Mouse (Mus musculus) CD4-positive helper T cell, adult 2 months (primary cell): ENCODE data around the gene Mdc1.

ENCODE experiments used
- DNase-seq: peaks from one replicate; pipeline ENCODE4 v3.0.0-alpha.2; 2012; ENCODE audit warnings: low read depth, missing footprints, low spot score

The Mdc1 gene

GRCm38 (mm10) chr17:35848112-35848511, 6.8 kb downstream of the Mdc1 start:
- no peak for DNase-seq

- no peak for DNase-seq
Measured at GRCm38 (mm10) chr17:35850974-35851373, 9.7 kb downstream of the Mdc1 start.

- no peak for DNase-seq
Measured at GRCm38 (mm10) chr17:35859371-35859770, 18.1 kb downstream of the Mdc1 start.

GRCm38 (mm10) chr17:35859835-35860234, 18.5 kb downstream of the Mdc1 start:
- no peak for DNase-seq

DNA sequence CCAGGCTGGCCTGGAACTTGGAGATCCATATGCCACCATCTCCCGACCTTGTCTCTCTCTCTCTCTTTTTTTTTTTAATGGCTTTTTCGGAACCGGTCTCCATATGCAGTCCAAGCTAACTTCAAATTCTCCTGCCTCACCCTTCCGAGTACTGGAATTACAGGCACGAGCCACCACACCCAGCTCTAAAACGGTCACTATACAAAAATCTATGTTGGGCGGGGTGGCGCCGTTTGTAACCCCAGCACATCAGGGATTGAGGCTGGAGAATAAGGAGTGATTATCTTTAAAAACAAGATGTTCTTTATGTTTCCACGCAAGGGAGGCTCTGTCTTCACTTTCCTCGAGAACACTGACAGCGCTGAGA, 19.5 kb downstream of the Mdc1 start:
- DNase-seq = no peak

GRCm38 (mm10) chr17:35861198-35861857, 20.0 kb downstream of the Mdc1 start, which contains the start of gene Nrm:
TSS of gene Nrm (plus strand) at chr17:35861318.
- DNase-seq = peak; percentile 90

GRCm38 (mm10) chr17:35864832-35865353, 23.6 kb downstream of the Mdc1 start:
- DNase-seq = no peak

DNA sequence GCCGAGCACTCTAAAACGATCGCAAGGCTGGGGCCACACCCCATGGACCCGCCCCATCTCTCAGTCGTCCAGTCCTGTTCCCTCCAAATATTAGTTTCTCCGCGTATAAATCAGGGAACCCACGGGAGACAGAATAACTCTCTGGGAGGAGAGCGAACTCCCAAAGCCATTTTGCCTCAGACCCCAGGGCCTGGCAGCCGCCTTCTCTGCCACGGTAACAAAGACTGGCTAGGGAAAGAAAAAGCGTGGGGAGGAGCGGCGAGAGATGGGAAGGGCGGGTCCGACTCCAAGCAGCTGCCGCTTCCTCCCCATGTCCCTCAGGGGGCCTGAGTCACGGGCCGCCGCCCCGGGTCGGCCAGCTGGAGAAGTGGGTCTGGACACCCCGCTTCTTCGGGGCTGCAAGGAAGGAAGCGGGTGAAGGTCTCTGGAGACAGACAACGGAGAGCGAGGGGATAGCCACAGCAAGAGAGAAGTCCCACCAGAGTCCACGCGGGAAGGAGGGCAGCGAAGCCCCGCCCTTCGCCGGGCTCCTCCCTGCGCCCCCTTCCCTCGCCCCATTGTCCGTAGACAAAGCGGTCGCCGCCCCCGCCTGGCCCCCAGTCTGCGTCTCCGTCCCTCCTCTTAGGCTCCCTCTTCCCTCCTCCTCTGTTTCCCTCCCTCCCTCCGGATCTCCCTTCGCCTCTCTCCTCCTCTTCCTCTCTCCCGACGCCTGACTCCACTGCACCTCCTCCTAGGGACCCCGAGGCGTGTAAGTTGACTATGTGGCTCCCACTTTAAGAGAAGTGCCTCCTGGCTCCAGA, 24.4 kb downstream of the Mdc1 start, which contains the start of gene Ppp1r18:
Ppp1r18 (plus strand) TSS at position 113 of the 800 bp plus-strand sequence.
- DNase-seq = peak; percentile 66

DNA sequence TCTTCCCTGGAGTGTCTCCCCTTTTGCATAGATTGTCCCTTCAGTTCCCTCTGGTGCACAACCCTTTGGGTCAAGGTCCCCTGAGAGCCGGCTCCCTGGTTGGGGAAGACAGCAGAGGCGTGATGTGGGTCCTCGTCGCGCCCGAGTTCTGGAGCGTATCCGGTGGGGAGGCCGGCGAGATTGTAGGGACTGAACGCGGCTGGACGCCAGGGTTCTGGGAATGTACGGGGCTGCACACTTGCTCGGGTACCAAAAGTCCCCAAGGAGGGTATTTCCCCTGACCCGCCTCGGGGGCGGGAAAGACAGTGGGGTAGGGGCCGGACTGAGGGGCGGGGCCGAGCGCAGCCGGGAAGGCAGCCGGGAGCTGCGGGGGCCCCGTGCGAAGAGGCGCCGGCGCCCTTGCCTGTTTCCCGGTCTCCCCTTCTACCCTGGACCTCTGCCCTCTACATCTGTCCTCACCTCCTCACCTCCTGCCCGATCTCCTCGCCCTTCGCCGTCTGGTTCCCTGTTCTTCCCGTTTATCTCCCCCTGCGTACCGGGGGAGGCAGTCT, 25.0 kb downstream of the Mdc1 start:
- peak; percentile 73 for DNase-seq

DNA sequence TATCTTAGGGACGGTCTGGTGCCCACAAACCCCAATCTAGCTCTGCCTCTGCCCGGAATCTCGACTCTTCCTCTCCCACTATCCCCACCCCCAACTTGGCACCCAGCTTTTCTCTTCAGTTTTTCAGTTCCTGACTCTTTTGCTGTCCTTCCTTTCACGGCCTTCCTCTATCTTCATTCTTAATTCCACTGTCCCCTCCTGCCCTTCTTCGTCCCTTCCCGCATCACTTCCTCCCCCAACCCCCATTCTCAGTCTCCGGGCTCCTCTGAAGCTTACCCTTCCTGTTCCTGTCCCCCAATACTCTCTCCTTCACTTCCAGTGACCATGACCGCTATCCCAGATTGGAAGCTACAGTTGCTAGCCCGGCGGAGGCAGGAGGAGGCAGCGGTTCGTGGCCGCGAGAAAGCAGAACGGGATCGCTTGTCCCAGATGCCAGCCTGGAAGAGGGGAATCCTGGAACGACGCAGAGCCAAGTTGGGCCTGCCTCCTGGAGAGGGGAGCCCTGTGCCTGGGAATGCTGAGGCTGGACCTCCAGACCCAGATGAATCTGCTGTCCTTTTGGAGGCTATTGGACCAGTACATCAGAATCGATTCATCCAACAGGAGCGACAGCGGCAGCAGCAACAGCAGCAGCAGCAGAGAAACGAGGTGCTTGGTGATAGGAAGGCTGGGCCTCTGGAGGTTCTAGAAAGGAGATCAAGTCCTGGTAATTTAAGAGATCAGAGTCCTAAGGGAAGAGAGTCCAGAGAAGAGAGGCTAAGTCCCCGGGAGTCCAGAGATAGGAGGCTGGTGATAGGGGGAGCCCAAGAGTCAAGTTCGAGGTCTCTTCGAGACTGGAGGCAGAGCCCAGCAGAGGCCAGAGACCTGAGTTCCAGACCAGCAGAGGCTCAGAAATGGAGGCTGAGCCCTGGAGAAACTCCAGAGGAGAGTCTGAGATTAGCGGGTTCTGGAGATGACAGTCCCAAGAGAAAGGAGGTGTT, 25.9 kb downstream of the Mdc1 start:
- DNase-seq = peak; percentile 59

GRCm38 (mm10) chr17:35868165-35868820, 27.0 kb downstream of the Mdc1 start:
- peak; percentile 80 for DNase-seq

- DNase-seq = no peak
Measured at GRCm38 (mm10) chr17:35868961-35869345, 27.6 kb downstream of the Mdc1 start.

- peak; percentile 56 for DNase-seq
Measured at GRCm38 (mm10) chr17:35869346-35870067, 28.2 kb downstream of the Mdc1 start.

GRCm38 (mm10) chr17:35870151-35870883, 29.0 kb downstream of the Mdc1 start:
- DNase-seq = peak; percentile 89

DNA sequence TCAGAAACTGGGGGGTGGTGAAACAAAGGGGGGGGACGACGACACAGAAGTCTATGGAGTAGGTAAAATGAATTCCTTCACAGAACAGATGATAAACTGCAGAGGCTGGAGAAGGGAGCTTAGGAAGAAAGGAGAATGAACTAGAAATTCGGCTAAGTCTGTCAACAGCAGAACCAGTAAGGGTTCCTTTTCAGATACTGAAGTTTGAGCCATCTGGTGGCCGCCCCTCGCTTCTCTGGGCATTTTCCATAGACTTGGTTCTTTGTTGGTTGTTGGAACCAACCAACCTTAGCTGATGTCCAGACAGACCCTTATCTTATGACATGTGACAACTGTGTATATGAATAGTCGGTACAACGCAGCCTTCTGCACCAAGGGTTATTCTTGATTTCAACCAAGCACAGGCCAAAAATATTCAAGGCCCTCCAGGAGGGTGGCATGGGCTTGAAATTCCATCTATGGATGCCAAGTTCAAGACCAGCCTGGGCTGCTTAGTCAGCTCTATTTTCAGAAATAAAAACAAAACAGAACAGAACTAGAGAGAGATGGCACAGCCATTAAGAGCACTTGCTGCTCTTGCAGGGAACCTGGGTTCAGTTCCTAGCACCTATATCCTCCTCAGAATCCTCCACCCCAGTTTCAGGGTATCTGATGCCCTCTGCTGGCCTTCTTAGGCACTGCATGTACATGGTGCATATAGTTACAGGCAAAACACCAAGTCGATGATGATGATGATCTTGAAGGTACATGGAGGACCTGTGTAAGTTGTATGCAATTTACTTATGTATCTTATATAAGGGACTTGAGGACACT, 29.8 kb downstream of the Mdc1 start:
- DNase-seq = peak; percentile 73

DNA sequence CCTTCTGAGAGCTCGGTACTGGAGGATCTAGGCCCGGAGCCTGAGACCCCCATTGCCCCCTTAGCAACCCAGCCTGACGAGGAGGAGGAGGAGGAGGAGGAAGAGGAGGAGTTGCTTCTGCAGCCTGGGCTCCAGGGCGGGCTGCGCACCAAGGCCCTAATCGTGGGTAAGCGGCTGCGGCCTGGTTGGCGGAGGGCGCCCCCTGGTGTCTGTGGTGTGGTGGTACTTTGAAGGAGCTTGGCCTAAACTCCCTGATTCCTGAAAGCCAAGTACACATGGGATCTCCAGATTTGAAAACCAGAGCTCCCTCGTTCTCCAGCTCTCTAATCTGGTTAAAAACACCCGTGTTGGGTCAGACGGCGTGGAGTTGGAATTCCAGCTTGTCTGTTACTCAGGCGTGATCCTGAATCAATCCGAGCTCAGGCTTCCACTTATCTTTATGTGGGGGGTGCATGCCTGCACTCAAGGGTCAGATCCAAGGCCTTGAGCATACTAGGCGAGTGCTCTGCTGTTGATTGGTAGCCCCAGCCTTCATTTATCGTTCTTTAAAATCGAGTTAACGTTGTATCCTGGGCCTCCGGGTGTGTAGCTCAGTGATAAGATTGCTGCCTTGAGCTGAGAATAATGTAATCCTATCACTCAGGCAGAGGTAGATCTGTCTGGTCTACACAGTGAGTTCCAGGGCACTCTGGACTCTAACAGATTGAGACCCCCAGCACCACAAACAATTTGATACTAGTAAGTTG, 32.6 kb downstream of the Mdc1 start:
- DNase-seq = peak; percentile 79

GRCm38 (mm10) chr17:35874721-35875120, 33.4 kb downstream of the Mdc1 start:
- no peak for DNase-seq
